Mouse (Mus musculus): ENCODE measurements around the gene Plekhm3. TPM values are rescaled to one million over a fixed set of nuclear protein-coding genes. Genes with fewer than 3 reads are reported as not detected.
A peak's percentile ranks its signal among the peaks of the same experiment; 100 is the strongest.

The Plekhm3 gene
- total RNA-seq, 2 experiments from 2014 or later, result 32.9 to 37.9 TPM

DNA sequence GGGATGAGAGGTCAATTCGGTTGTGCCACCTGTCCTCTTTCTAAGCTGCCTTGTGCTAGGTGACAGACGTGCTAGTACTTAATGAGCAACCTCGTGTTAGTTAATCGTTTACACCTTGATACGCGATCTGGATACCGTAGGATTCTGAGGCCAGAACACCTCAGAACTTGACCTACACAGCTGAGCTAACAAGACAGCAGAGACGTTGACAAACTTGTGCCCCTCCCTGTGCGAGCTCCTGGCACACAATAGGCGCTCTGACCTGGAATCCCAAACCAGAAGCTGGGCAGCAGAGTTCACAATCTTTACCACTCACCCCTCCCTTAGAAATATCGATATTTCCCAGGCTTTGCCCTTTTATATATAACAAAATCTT lies 218.5 kb downstream of the Plekhm3 start:
- intact Hi-C loops (cut with DNase I), result loop anchor here (5.0 kb wide), 2 partner anchors 54 to 259 kb away; no protein-coding TSS in a partner anchor
- DNase-seq (ENCODE audit: low spot score in 2 of 2), result no peak

DNA sequence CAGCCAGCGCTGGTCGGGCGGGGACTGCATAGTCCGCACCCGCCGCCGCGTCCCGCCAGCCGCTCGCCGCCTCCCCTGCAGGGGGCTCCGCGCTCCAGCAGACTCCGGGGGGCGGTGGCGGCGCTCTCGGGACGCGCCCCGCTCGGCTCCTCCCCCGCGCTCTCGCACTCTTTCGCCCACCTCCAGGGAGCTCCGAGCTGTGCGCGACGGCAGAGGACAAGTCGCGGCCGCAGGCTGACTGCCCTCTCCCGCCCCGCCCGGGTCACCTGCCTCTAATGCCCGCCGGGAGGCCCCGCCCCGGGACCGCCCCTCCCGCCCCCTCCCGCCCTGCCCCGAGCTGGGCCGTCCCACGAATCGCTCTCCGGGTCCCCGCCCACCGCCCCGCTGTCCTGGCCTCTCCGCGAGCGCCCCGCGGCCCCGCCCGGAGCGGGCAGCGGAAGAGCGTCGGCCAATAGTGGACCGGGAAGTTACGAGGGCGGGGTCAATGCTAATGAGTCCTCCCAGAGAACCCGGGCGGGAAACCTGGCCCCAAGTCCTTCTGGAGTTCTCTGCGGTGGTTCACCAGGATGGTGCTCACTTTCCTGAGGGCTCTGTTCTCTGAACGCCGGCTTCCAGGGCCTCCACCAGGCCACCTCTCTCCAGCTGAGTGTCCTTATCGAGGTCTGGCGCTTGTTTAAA lies 219.0 kb downstream of the Plekhm3 start, which contains the start of gene Fzd5:
Gene Fzd5, minus strand, starts transcription at position 250 of the 678 bp plus-strand sequence.
- DNase-seq (ENCODE audit: low spot score in 2 of 2), result peak; percentile 71 to 73
- intact Hi-C loops (cut with DNase I), result loop anchor here (2.0 to 5.0 kb wide), 3 partner anchors 55 to 260 kb away; no protein-coding TSS in a partner anchor

DNA sequence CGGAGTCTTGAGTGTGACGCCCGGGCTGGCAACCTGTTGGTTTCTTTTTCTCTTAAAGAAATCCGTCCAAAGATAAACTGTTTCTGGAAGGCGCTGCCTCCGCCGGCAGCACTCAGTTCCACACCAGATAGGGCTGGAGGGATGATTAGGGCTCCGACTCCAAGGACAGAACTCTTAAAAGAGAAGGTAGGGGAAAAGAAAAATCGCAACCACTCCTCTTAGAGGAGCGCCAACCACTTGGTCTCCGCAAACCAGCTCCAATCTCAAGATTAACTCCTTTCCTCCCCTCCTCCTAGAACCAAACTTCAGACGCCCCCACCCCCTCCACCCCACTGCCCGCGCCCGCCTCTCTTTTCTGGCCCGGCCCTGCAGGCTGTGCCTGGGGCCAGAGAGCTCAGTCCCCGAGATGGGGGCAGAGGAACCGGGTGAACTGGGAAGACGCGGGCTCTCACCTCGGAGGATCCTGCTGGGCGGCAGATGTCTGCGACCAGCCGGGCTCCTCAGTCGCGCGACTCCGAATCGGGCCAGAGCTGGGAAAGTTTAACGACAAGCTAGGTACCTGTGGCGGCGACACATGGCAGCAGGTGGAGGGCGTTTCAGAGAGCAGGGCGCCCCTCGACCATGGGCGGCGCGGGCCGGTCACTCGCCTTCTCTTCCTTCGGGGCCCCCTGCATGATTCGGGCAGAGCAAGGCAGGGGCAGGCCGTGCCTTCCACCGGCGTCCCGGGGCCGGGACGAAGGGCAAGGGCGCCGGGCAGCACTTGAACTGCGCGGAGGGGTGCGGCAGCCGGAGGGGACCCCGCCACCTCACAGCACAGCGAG lies 219.7 kb downstream of the Plekhm3 start:
- intact Hi-C loops (cut with DNase I), result loop anchor here (2.0 to 5.0 kb wide), 3 partner anchors 55 to 260 kb away; no protein-coding TSS in a partner anchor
- DNase-seq (ENCODE audit: low spot score in 2 of 2), result no peak

Other genes with a start within 250 kb of the Plekhm3 start
- 1 to 10 TPM; 1.0 to 1.2 TPM for gene Fzd5, start 219.1 kb downstream of the Plekhm3 start, total RNA-seq (2021)
- not detected for gene Akr1cl, start 75.9 kb upstream of the Plekhm3 start, total RNA-seq (2021)
- not detected for gene Cryge, start 94.3 kb upstream of the Plekhm3 start, total RNA-seq (2021)
- gene Crygd, start 106.6 kb upstream of the Plekhm3 start, total RNA-seq (2021), result not detected
- gene Crygc, start 116.9 kb upstream of the Plekhm3 start, total RNA-seq (2021), result not detected
- not detected for gene Crygb, start 125.5 kb upstream of the Plekhm3 start, total RNA-seq (2021)
- gene Cryga, start 146.5 kb upstream of the Plekhm3 start, total RNA-seq (2021), result under 1 TPM in 1 of 2 experiments, not detected in 1; 0.57 TPM
- under 1 TPM in 1 of 2 experiments, not detected in 1; 0.69 TPM for gene Gm28845, start 162.7 kb upstream of the Plekhm3 start, total RNA-seq (2021)
- gene D630023F18Rik, start 166.4 kb upstream of the Plekhm3 start, total RNA-seq (2021), result 1 to 10 TPM; 5.3 to 8.7 TPM
- gene Idh1, start 229.7 kb upstream of the Plekhm3 start, total RNA-seq (2021), result 10 to 100 TPM; 44.0 to 44.2 TPM
- 10 to 100 TPM; 45.2 to 47.3 TPM for gene Pikfyve, start 229.9 kb upstream of the Plekhm3 start, total RNA-seq (2021)

All from left cerebral cortex, postnatal 25 days (tissue).